Mouse (Mus musculus) midbrain, embryonic 10.5 days (tissue): ENCODE results near the gene Rnf149. TPM values are rescaled to one million over a fixed set of nuclear protein-coding genes. Genes with fewer than 3 reads are reported as not detected.

Source experiments
- DNase-seq: peaks from one replicate; pipeline ENCODE4 v3.0.0-alpha.2; 2017; ENCODE audit warnings: low spot score
- H3K27ac ChIP-seq: fragments of 300-500 bp; sonication (generic); replicated peaks from 2 replicates; pipeline ENCODE4 v1.5.1; 2016; ENCODE audit warnings: mild to moderate bottlenecking
- H3K27me3 ChIP-seq: fragments of 300-500 bp; sonication (generic); 2 replicates; pipeline ENCODE4 v1.6.1; 2016; ENCODE audit warnings: low read depth, mild to moderate bottlenecking; ENCODE audit not compliant: poor library complexity, severe bottlenecking
- H3K36me3 ChIP-seq: fragments of 300-500 bp; sonication (generic); 2 replicates; pipeline ENCODE4 v1.6.1; 2016; ENCODE audit warnings: mild to moderate bottlenecking, moderate library complexity
- H3K4me1 ChIP-seq: fragments of 300-500 bp; sonication (generic); 2 replicates; pipeline ENCODE4 v1.6.1; 2016
- H3K4me3 ChIP-seq: fragments of 300-500 bp; sonication (generic); 2 replicates; pipeline ENCODE4 v1.5.1; 2016; ENCODE audit warnings: mild to moderate bottlenecking, moderate library complexity
- H3K9me3 ChIP-seq: fragments of 300-500 bp; sonication (generic); replicated peaks from 2 replicates; pipeline ENCODE4 v1.6.1; 2016; ENCODE audit warnings: mild to moderate bottlenecking
- WGBS: fragments of 180-500 bp; shearing (Covaris S2); methylation state at CpG from one replicate; pipeline ENCODE4 v1.1.7; 2016; 5-methylcytosine and 5-hydroxymethylcytosine counted together
- polyA plus RNA-seq: library from polyadenylated mRNA; unstranded; fragments of >200 nt; fragmentation: Nextera tagmentation; extraction: Ambion mirVana; gene quantifications from 2 replicates; pipeline ENCODE4 v1.2.1, GENCODE M21; 2016

Gene Rnf149
- polyA plus RNA-seq, 1 experiment from 2014 or later: 21.6 TPM

DNA sequence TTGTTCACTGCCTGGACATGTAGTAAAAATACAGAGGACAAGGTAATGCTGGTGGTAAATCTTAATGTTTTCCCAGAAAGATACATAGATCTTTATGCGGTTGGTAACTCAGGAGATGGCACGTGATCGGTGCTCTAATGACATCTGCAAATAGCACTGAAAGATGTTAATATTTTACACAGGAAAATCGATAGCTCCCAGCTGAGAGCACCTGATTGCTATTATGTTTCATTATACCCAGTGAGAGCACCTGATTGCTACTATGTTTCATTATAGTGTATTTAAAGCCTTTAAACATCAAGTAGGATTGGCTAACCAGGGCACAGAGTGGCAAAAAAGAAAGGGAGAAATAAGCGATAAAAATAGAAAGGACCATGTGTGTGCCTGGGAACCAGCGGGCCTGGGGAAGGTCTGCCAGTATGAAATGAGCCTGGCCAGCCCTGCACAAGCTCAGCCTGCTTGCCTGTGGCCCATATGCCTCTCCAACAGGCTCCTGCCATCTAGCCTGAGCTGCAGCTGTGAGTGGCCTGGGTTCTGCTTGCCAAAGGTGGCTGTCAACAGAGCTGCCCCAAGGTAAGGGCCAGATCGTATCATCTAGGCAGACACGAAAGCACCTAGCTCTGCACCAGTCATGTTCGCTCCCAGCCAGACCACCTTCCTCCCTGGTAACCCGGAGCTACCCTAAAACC is 61.8 kb downstream of the Rnf149 start:
- Histone ChIP-seq H3K4me1 (no peaks in the 10 kb centered on the region), H3K27me3 (no peaks in the 10 kb centered on the region), H3K36me3 (no peaks in the 10 kb centered on the region), H3K4me3 (no peak overlapping the region), H3K9me3 (0 out of 2 replicates have a peak, but pooled peaks cover 5% of the 10 kb centered on the region), H3K27ac (no peak overlapping the region)
- WGBS: 87% methylated on average over 10 of the region's 10 CpGs
- no peak for DNase-seq

DNA sequence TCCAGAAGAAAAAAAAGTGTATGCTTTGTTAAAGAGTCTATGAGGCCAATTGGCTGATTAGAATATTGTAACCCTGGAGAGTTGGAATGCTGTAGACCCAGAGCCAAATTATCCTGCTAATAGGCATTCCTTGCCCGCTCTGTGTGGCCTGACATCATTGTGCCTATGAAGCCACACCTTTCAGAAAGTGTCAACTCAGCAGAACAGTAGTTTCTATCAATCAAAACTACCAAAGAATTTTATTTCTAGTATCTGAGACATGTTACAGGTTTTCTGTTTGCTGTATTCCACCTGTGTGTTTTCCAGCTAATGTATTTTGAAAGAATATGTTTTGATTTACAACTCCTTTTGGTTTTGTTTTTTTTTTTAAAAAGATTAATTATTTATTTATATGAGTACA is 65.0 kb downstream of the Rnf149 start:
- DNase-seq: no peak
- Histone ChIP-seq H3K27ac (no peak overlapping the region), H3K9me3 (no peaks in the 10 kb centered on the region), H3K36me3 (no peaks in the 10 kb centered on the region), H3K4me3 (no peak overlapping the region), H3K4me1 (no peaks in the 10 kb centered on the region), H3K27me3 (no peaks in the 10 kb centered on the region)
- 79% methylated on average over 1 of the region's 1 CpGs for WGBS

DNA sequence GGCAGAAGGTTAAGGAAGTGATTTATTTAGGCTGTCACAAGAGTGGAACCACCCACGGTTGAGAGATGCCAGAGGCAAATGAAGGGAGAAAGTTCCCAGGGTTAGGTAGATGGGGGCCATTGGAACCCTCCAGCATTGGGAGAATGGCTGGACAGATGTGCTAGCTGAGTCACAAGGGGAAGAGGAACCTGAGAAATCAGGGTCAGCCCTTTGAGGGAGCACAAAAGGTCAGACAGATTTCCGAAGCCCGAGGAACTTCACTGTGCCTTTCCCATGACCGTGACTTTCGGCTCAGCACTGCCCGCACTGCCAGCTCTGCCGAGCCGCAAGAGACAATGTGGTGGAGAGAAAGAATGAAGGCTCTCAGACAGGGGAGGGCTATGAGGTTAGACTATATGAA is 65.4 kb downstream of the Rnf149 start:
- no peak overlapping the region for H3K4me3 ChIP-seq
- no peak for DNase-seq
- no peaks in the 10 kb centered on the region for H3K9me3 ChIP-seq
- H3K27ac ChIP-seq: no peak overlapping the region
- WGBS: 89% methylated on average over 8 of the region's 8 CpGs
- H3K36me3 ChIP-seq: no peaks in the 10 kb centered on the region
- H3K27me3 ChIP-seq: no peaks in the 10 kb centered on the region
- H3K4me1 ChIP-seq: 0 out of 2 replicates have a peak, but pooled peaks cover 4% of the 10 kb centered on the region

DNA sequence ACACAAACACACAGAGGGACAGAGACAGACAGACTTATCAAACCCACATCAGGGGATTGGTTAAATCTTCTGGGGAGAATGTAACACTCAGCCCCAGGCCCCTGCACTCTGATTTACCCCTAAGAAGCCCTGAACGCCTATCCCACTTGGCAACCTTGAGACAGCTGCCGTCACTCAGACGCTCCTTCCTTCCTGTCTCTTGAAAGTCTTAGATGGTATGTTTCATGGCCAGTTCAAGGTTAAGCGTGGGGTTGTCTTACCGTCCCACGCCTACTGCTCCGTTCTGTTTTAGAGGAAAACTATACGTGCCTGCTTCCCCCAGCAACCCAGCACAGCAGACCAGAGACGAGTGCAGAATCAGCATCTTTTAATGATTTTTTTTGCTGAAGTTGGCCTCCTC is 71.6 kb downstream of the Rnf149 start:
- Histone ChIP-seq H3K27ac (no peak overlapping the region), H3K36me3 (no peaks in the 10 kb centered on the region), H3K4me3 (no peak overlapping the region), H3K9me3 (no peaks in the 10 kb centered on the region), H3K4me1 (0 out of 2 replicates have a peak, but pooled peaks cover 6% of the 10 kb centered on the region), H3K27me3 (no peaks in the 10 kb centered on the region)
- no peak for DNase-seq
- 82% methylated on average over 9 of the region's 9 CpGs for WGBS

DNA sequence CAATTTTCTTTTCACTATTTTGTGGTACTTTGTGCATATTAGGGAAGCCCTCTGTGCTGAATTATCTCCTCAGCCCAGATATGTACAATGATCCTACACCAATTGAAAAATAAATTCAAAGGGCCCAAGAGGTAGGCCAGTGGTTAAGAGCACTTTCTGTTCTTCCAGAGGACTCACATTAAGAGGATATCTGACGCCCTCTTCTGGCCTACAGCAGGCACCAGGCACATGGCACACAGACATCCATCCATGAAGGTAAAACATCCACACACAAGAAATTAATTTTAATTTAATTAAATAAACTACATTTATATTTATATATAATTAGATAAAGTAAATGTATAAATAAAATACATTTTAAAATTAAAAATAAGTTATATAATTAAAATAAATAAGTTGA is 72.9 kb downstream of the Rnf149 start:
- no peaks in the 10 kb centered on the region for H3K36me3 ChIP-seq
- no peaks in the 10 kb centered on the region for H3K27me3 ChIP-seq
- H3K4me1 ChIP-seq: 0 out of 2 replicates have a peak, but pooled peaks cover 6% of the 10 kb centered on the region
- no peak overlapping the region for H3K27ac ChIP-seq
- H3K9me3 ChIP-seq: no peaks in the 10 kb centered on the region
- 20% methylated on average over 1 of the region's 1 CpGs for whole genome bisulfite sequencing
- no peak overlapping the region for H3K4me3 ChIP-seq
- DNase-seq: no peak

DNA sequence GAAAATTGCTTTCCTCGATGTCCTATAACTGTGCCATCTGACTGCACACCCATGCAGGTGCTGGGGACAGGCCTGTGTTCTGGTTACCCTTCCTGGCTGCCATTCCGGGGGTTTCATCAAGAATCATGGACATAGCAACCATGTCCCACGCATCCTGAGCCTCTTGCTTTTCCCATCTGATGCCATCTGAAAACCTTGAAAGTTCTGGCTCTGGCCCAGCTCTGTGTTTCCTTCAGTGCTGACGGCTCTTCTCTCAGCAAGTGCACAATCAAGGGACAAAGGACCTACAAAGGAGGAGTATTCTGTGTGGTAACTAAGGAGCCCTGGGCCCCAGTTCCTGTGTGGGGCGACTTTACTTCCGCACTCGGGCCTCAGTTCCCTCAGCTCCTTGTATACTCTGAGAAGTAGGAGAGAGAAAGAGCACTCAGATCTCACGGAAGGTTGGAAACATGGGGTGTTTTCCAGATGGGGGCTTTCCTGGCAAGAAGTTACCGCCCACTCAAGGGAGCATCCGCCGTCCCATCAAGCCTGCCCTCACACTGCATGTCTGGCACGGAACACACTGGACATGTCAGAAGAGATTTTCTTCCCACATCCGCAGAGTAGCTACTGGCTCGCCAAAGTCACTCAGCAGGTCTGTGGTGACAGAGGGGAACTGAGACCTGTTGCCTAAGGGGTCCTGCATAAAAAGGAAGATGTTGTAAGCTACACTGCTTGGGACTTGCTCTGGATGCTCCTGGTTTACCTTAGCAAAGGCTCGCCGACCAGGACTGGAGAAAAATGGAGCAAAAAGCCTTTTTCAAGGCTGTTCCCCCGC is 74.2 kb downstream of the Rnf149 start:
- WGBS: 87% methylated on average over 17 of the region's 17 CpGs

More for the DNA sequence above, 74.2 kb downstream of the Rnf149 start:
- Histone ChIP-seq H3K4me3 (no peak overlapping the region), H3K27me3 (no peaks in the 10 kb centered on the region), H3K36me3 (no peaks in the 10 kb centered on the region), H3K9me3 (no peaks in the 10 kb centered on the region), H3K4me1 (0 out of 2 replicates have a peak, but pooled peaks cover 6% of the 10 kb centered on the region), H3K27ac (no peak overlapping the region)
- DNase-seq: no peak

Other genes starting within 250 kb of the Rnf149 start
- 416 and 468 TPM in 2 replicates for gene Rpl31, start 209.6 kb downstream of the Rnf149 start, polyA plus RNA-seq
- gene Tbc1d8, start 98.7 kb downstream of the Rnf149 start, polyA plus RNA-seq: 5.9 TPM in 2 replicates
- 18.8 and 20.9 TPM in 2 replicates for gene Cnot11, start 42.4 kb downstream of the Rnf149 start, polyA plus RNA-seq
- 0.57 and 0.76 TPM in 2 replicates for gene Creg2, start 74.1 kb upstream of the Rnf149 start, polyA plus RNA-seq
- gene Rfx8, start 143.6 kb upstream of the Rnf149 start, polyA plus RNA-seq: 0.20 and 0.39 TPM in 2 replicates
- not detected in 2 replicates for gene Gm3646, start 227.9 kb upstream of the Rnf149 start, polyA plus RNA-seq